Comparison of ENCODE assay signal across 26 mouse cellular contexts in the genomic region with DNA sequence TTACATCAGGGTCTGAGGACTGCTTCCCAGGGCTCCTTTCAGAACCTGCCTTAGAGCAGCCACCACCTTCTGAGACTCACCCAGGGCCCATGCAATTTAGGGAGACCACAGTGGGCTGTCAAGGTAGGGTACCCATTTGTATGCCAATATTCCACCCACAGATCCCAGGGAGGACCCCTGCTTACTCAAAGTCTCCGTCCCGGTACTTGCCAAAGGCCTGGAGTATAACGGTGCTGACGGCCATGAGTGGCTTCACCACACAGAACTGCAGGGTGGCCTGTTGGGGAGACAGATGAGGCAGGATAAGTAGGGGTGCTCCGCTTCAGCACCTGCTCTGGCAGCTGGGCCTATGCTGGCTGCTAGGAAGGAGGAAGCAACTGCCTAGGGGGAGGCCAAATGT.
"Had no signal": no experiment of that assay in that cellular context is flagged by ENCODE, and none has a peak within 500 bp of the region (broad histone marks: within the 10 kb centered on the region; RNA-seq: fewer than 3 reads in every experiment).

No protein-coding gene starts in this region.

- H3K9me3 ChIP-seq: hindbrain, embryonic 10.5 days; hindbrain, embryonic 12.5 days; intestine, embryonic 15.5 days; kidney, embryonic 15.5 days; limb, embryonic 10.5 days; limb, embryonic 12.5 days had no signal

- H3K27me3 ChIP-seq: hindbrain, embryonic 12.5 days; intestine, embryonic 15.5 days; kidney, embryonic 15.5 days; limb, embryonic 12.5 days had no signal

- H3K4me3 ChIP-seq: heart, adult 2 months; hindbrain, embryonic 10.5 days; hindbrain, embryonic 12.5 days; intestine, embryonic 15.5 days; kidney, embryonic 15.5 days; layer of hippocampus, adult 2 months; left cerebral cortex, adult 2 months; limb, embryonic 10.5 days; limb, embryonic 12.5 days had no signal

- H3K27ac ChIP-seq: hindbrain, embryonic 10.5 days; hindbrain, embryonic 12.5 days; hindbrain, embryonic 14.5 days; intestine, embryonic 15.5 days; kidney, embryonic 15.5 days; layer of hippocampus, adult 2 months; left cerebral cortex, adult 2 months; limb, embryonic 10.5 days; limb, embryonic 12.5 days had no signal

- H3K9ac ChIP-seq: hindbrain, embryonic 12.5 days; hindbrain, embryonic 14.5 days; intestine, embryonic 15.5 days; kidney, embryonic 15.5 days; limb, embryonic 12.5 days had no signal

- H3K4me2 ChIP-seq: heart, embryonic 11.5 days; hindbrain, embryonic 12.5 days; hindbrain, embryonic 14.5 days; intestine, embryonic 15.5 days; kidney, embryonic 15.5 days; limb, embryonic 12.5 days; liver, embryonic 11.5 days had no signal

- ATAC-seq: forebrain, embryonic 16.5 days; hindbrain, embryonic 16.5 days; inflammation-experienced regulatory T-cells, adult 6 months; intestine, embryonic 15.5 days; intestine, postnatal 0 days had no signal

- DNase-seq: gastrocnemius, postnatal 10 days; gastrocnemius, postnatal 25 days; heart, adult 2 months; heart, postnatal 10 days; heart, postnatal 4 days; kidney, adult 18-20 months; kidney, adult 8-10 months; kidney, postnatal 10 days; kidney, postnatal 25 days; kidney, postnatal 4 days; liver had no signal
